Mouse (Mus musculus) intestine, embryonic 15.5 days (tissue): ENCODE results near the gene Gm20683. TPM values are rescaled to one million over a fixed set of nuclear protein-coding genes. Genes with fewer than 3 reads are reported as not detected.

Source experiments
- ATAC-seq: fragments of 200-750 bp; cut with Nextera tagmentation; 2 replicates; pipeline ENCODE4 v1.8.0; 2017; ENCODE audit warnings: moderate TSS enrichment, moderate library complexity
- H3K27ac ChIP-seq: fragments of 300-500 bp; sonication (generic); 2 replicates; pipeline ENCODE4 v1.5.1; 2015; ENCODE audit warnings: mild to moderate bottlenecking, inconsistent platforms
- H3K27me3 ChIP-seq: fragments of 300-500 bp; sonication (generic); replicated peaks from 2 replicates; pipeline ENCODE4 v1.6.1; 2015; ENCODE audit warnings: inconsistent platforms
- H3K36me3 ChIP-seq: fragments of 300-500 bp; sonication (generic); 2 replicates; pipeline ENCODE4 v1.6.1; 2015; ENCODE audit warnings: inconsistent platforms
- H3K4me1 ChIP-seq: fragments of 300-500 bp; sonication (generic); replicated peaks from 2 replicates; pipeline ENCODE4 v1.6.1; 2015; ENCODE audit warnings: inconsistent platforms
- H3K4me2 ChIP-seq: fragments of 300-500 bp; sonication (generic); replicated peaks from 2 replicates; pipeline ENCODE4 v1.6.1; 2015; ENCODE audit warnings: mild to moderate bottlenecking, inconsistent platforms
- H3K4me3 ChIP-seq: fragments of 300-500 bp; sonication (generic); replicated peaks from 2 replicates; pipeline ENCODE4 v1.5.1; 2015; ENCODE audit warnings: inconsistent platforms
- H3K9ac ChIP-seq: fragments of 300-500 bp; sonication (generic); 2 replicates; pipeline ENCODE4 v1.6.1; 2015; ENCODE audit warnings: inconsistent platforms
- H3K9me3 ChIP-seq: fragments of 300-500 bp; sonication (generic); 2 replicates; pipeline ENCODE4 v1.6.1; 2016; ENCODE audit warnings: inconsistent platforms
- WGBS: fragments of 180-500 bp; shearing (Covaris S2); methylation state at CpG from one replicate; pipeline ENCODE4 v1.1.7; 2015; 5-methylcytosine and 5-hydroxymethylcytosine counted together
- polyA plus RNA-seq: library from polyadenylated mRNA; unstranded; fragments of >200 nt; fragmentation: Nextera tagmentation; extraction: Ambion mirVana; gene quantifications from 2 replicates; pipeline ENCODE4 v1.2.1, GENCODE M21; 2015

Gm20683 gene
- polyA plus RNA-seq, 1 experiment from 2014 or later, result 1.1 TPM

- Histone ChIP-seq H3K4me3 (no peak overlapping the region), H3K36me3 (peaks cover 23% of the 10 kb centered on the region), H3K9me3 (no peaks in the 10 kb centered on the region), H3K4me1 (peaks cover 21% of the 10 kb centered on the region), H3K27me3 (no peaks in the 10 kb centered on the region), H3K4me2 (no peak overlapping the region), H3K9ac (no peak overlapping the region), H3K27ac (no peak overlapping the region)
- 59% methylated on average over 4 of the region's 4 CpGs for WGBS
- ATAC-seq, result no peak
These were observed 37.7 kb upstream of the Gm20683 start for GRCm38 (mm10) chr17:25879261-25879660.

GRCm38 (mm10) chr17:25878611-25879180 is 37.1 kb upstream of the Gm20683 start:
- Histone ChIP-seq H3K27ac (no peak overlapping the region), H3K27me3 (no peaks in the 10 kb centered on the region), H3K4me1 (peaks cover 26% of the 10 kb centered on the region), H3K9me3 (no peaks in the 10 kb centered on the region), H3K9ac (no peak overlapping the region), H3K4me3 (no peak overlapping the region), H3K36me3 (peaks cover 21% of the 10 kb centered on the region), H3K4me2 (no peak overlapping the region)
- ATAC-seq, result no peak
- WGBS, result 93% methylated on average over 19 of the region's 19 CpGs

GRCm38 (mm10) chr17:25877741-25878610 is 36.4 kb upstream of the Gm20683 start:
- Histone ChIP-seq H3K4me3 (no peak overlapping the region), H3K36me3 (peaks cover 13% of the 10 kb centered on the region), H3K27ac (no peak overlapping the region), H3K4me1 (peaks cover 26% of the 10 kb centered on the region), H3K4me2 (no peak overlapping the region), H3K9ac (no peak overlapping the region), H3K9me3 (no peaks in the 10 kb centered on the region), H3K27me3 (no peaks in the 10 kb centered on the region)
- no peak for ATAC-seq
- 92% methylated on average over 32 of the region's 32 CpGs for WGBS

GRCm38 (mm10) chr17:25877025-25877424 is 35.5 kb upstream of the Gm20683 start:
- Histone ChIP-seq H3K4me2 (peak overlapping the region; percentile 88), H3K27ac (no peak overlapping the region), H3K9me3 (no peaks in the 10 kb centered on the region), H3K4me1 (peaks cover 26% of the 10 kb centered on the region), H3K4me3 (no peak overlapping the region), H3K36me3 (peaks cover 9% of the 10 kb centered on the region; the same call in 1 of the 2 replicates), H3K9ac (no peak overlapping the region), H3K27me3 (no peaks in the 10 kb centered on the region)
- 96% methylated on average over 3 of the region's 3 CpGs for WGBS
- no peak for ATAC-seq

- peak overlapping the region; percentile 64 for H3K4me3 ChIP-seq
- WGBS, result 56% methylated on average over 10 of the region's 10 CpGs
These were observed 34.9 kb upstream of the Gm20683 start for GRCm38 (mm10) chr17:25876347-25876915.

GRCm38 (mm10) chr17:25875171-25876136 is 33.9 kb upstream of the Gm20683 start:
- Histone ChIP-seq H3K4me3 (peak overlapping the region; percentile 64), H3K4me2 (peak overlapping the region; percentile 88), H3K27me3 (no peaks in the 10 kb centered on the region), H3K4me1 (peaks cover 22% of the 10 kb centered on the region), H3K36me3 (peaks cover 9% of the 10 kb centered on the region; the same call in 1 of the 2 replicates), H3K27ac (peak overlapping the region; percentile 94), H3K9ac (peak overlapping the region; percentile 66), H3K9me3 (no peaks in the 10 kb centered on the region)
- WGBS, result 1% methylated on average over 59 of the region's 59 CpGs
- ATAC-seq, result peak; percentile 95

More at GRCm38 (mm10) chr17:25876347-25876915, 34.9 kb upstream of the Gm20683 start:
- Histone ChIP-seq H3K9ac (peak overlapping the region; percentile 66), H3K4me1 (peaks cover 24% of the 10 kb centered on the region), H3K36me3 (peaks cover 9% of the 10 kb centered on the region; the same call in 1 of the 2 replicates), H3K9me3 (no peaks in the 10 kb centered on the region), H3K4me2 (peak overlapping the region; percentile 88), H3K27ac (0 out of 2 replicates have a peak overlapping the region, but pooled peaks have one; percentile 94), H3K27me3 (no peaks in the 10 kb centered on the region)
- no peak for ATAC-seq

- Histone ChIP-seq H3K4me3 (peak within 1 kb of the TSS; percentile 64), H3K4me2 (peak within 1 kb of the TSS; percentile 88), H3K9me3 (no peaks in the 10 kb centered on the region), H3K9ac (peak within 1 kb of the TSS; percentile 66), H3K4me1 (peaks cover 19% of the 10 kb centered on the region), H3K27me3 (no peaks in the 10 kb centered on the region), H3K27ac (peak within 1 kb of the TSS; percentile 94), H3K36me3 (peaks cover 9% of the 10 kb centered on the region; the same call in 1 of the 2 replicates)
- WGBS, result under 1% methylated on average over 25 of the region's 25 CpGs
- ATAC-seq, result peak; percentile 87
These were observed 33.2 kb upstream of the Gm20683 start, which contains the start of gene Mettl26 for GRCm38 (mm10) chr17:25874721-25875170. Gene Mettl26 (plus strand): TSS chr17:25875074.

GRCm38 (mm10) chr17:25874148-25874720 is 32.7 kb upstream of the Gm20683 start:
- Histone ChIP-seq H3K4me2 (peak overlapping the region; percentile 88), H3K36me3 (peaks cover 9% of the 10 kb centered on the region; the same call in 1 of the 2 replicates), H3K27me3 (no peaks in the 10 kb centered on the region), H3K9ac (peak overlapping the region; percentile 48), H3K4me3 (peak overlapping the region; percentile 64), H3K4me1 (peaks cover 19% of the 10 kb centered on the region), H3K9me3 (no peaks in the 10 kb centered on the region), H3K27ac (peak overlapping the region; percentile 56; the same call in 1 of the 2 replicates)
- whole genome bisulfite sequencing, result 7% methylated on average over 14 of the region's 14 CpGs
- no peak for ATAC-seq

- no peak overlapping the region for H3K9ac ChIP-seq
- no peak for ATAC-seq
- no peaks in the 10 kb centered on the region for H3K9me3 ChIP-seq
- H3K27ac ChIP-seq, result no peak overlapping the region
- H3K36me3 ChIP-seq, result peaks cover 8% of the 10 kb centered on the region; the same call in 1 of the 2 replicates
- WGBS, result 79% methylated on average over 11 of the region's 11 CpGs
- peaks cover 19% of the 10 kb centered on the region for H3K4me1 ChIP-seq
- peak overlapping the region; percentile 88 for H3K4me2 ChIP-seq
- H3K27me3 ChIP-seq, result no peaks in the 10 kb centered on the region
- 0 out of 2 replicates have a peak overlapping the region, but pooled peaks have one; percentile 64 for H3K4me3 ChIP-seq
These were observed 32.0 kb upstream of the Gm20683 start for GRCm38 (mm10) chr17:25873405-25874147.

GRCm38 (mm10) chr17:25872676-25873075 is 31.1 kb upstream of the Gm20683 start:
- peaks cover 22% of the 10 kb centered on the region for H3K4me1 ChIP-seq
- 0 out of 2 replicates have a peak, but pooled peaks cover 1% of the 10 kb centered on the region for H3K36me3 ChIP-seq
- no peaks in the 10 kb centered on the region for H3K9me3 ChIP-seq
- 79% methylated on average over 3 of the region's 3 CpGs for WGBS
- no peak overlapping the region for H3K4me2 ChIP-seq
- no peak overlapping the region for H3K4me3 ChIP-seq
- H3K27ac ChIP-seq, result no peak overlapping the region
- H3K9ac ChIP-seq, result no peak overlapping the region
- H3K27me3 ChIP-seq, result no peaks in the 10 kb centered on the region
- ATAC-seq, result no peak
